Mouse (Mus musculus) brain, embryonic 14.5 days (tissue): ENCODE results near the gene Krtap19-2.

Source experiments
- CTCF ChIP-seq: fragments of 200-500 bp; IDR thresholded peaks from 2 replicates; pipeline ENCODE4 v1.5.1; 2012; ENCODE audit warnings: inconsistent platforms, mild to moderate bottlenecking, moderate library complexity, borderline replicate concordance; ENCODE audit not compliant: insufficient read depth, insufficient read length; ENCODE audit errors: extremely low read depth
- POLR2A ChIP-seq: fragments of 200-500 bp; IDR thresholded peaks from 2 replicates; pipeline ENCODE4 v1.6.1; 2012; ENCODE audit warnings: mild to moderate bottlenecking, inconsistent platforms, borderline replicate concordance; ENCODE audit not compliant: poor library complexity, insufficient read depth, insufficient read length, severe bottlenecking; ENCODE audit errors: extremely low read depth

DNA sequence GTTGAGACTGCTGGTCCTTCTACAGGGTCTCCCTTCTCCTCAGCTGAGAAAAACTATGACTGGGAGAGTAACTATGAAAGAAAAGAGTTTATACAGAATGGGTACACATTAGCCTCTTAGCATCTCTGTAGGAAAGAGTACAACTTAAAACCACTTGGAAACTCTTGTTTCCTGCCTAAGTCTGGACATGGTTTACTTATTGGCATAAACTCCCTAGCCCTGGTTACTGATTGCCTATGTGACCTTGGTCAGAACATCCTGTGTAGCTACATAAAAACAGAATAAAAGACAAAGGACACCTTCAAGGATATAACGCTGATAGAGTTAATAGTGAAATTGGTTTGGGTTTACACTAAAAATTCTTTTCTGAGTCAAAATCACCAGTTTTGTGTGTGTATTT lies 26.7 kb downstream of the Krtap19-2 start:
- TF ChIP-seq CTCF = no peak
- no peak for TF ChIP-seq POLR2A
